Mouse (Mus musculus): Measurements from ENCODE around the gene Snap91.

- TF ChIP-seq POLR2A (IDR thresholded peaks at IDR 0.05; ENCODE audit: borderline replicate concordance, extremely low read depth, insufficient read depth, insufficient read length, poor library complexity, severe bottlenecking) (no peak), CTCF (IDR thresholded peaks at IDR 0.05; ENCODE audit: borderline replicate concordance, extremely low read depth, insufficient read depth, insufficient read length) (no peak)
Measured at GRCm38 (mm10) chr9:86814340-86814739, 66.1 kb downstream of the Snap91 start.
